Mouse (Mus musculus) heart, adult 2 months (tissue): ENCODE results near the gene Cntn3. TPM values are rescaled to one million over a fixed set of nuclear protein-coding genes. Genes with fewer than 3 reads are reported as not detected.

Experiments used
- DNase-seq, 2 experiments: peaks; one replicate each; pipeline ENCODE4 v3.0.0; 2021
- H3K27ac ChIP-seq: fragments of 200-600 bp; 2 replicates; pipeline ENCODE4 v1.8.1; 2022
- H3K27me3 ChIP-seq: fragments of 200-500 bp; 2 replicates; pipeline ENCODE4 v1.6.1; 2012; ENCODE audit warnings: mild to moderate bottlenecking, low read length, inconsistent platforms, mixed read lengths; ENCODE audit not compliant: control insufficient read depth, insufficient read depth
- H3K36me3 ChIP-seq: fragments of 200-500 bp; 2 replicates; pipeline ENCODE4 v1.6.1; 2012; ENCODE audit warnings: low read length, inconsistent platforms; ENCODE audit not compliant: control insufficient read depth, insufficient read depth
- H3K4me1 ChIP-seq: fragments of 200-500 bp; 2 replicates; pipeline ENCODE4 v1.6.1; 2011; ENCODE audit warnings: low read length; ENCODE audit not compliant: control insufficient read depth, insufficient read depth
- H3K4me3 ChIP-seq: fragments of 200-600 bp; 2 replicates; pipeline ENCODE4 v1.8.1; 2022
- H3K79me2 ChIP-seq: fragments of 200-500 bp; replicated peaks from 2 replicates; pipeline ENCODE4 v1.6.1; 2012; ENCODE audit warnings: mild to moderate bottlenecking, inconsistent platforms, low read length, moderate library complexity, mixed read lengths; ENCODE audit not compliant: control insufficient read depth, insufficient read depth
- H3K9ac ChIP-seq: fragments of 200-500 bp; 2 replicates; pipeline ENCODE4 v1.6.1; 2012; ENCODE audit warnings: low read depth, mild to moderate bottlenecking, control low read depth, inconsistent platforms, low read length, mixed read lengths
- CTCF ChIP-seq: fragments of 200-600 bp; IDR thresholded peaks from 2 replicates; pipeline ENCODE4 v1.8.1; 2022; ENCODE audit warnings: antibody characterized with exemption, mild to moderate bottlenecking, moderate library complexity
- EP300 ChIP-seq: fragments of 200-500 bp; IDR thresholded peaks from 2 replicates; pipeline ENCODE4 v1.6.1; 2011; ENCODE audit warnings: low read depth, low read length, control low read depth; ENCODE audit not compliant: insufficient read depth
- POLR2A ChIP-seq: fragments of 200-500 bp; IDR thresholded peaks from 2 replicates; pipeline ENCODE4 v1.6.1; 2011; ENCODE audit warnings: mild to moderate bottlenecking, low read depth, low read length, control low read depth; ENCODE audit not compliant: insufficient read depth
- WGBS: fragments of 180-500 bp; shearing (Covaris S2); methylation state at CpG from one replicate; pipeline ENCODE4 v1.1.7; 2018; 5-methylcytosine and 5-hydroxymethylcytosine counted together
- intact Hi-C: fragments of 180-260 bp; cut with DNase I; formaldehyde crosslinking; loops from one replicate; pipeline ENCODE4 v1.15.1; 2025
- polyA plus RNA-seq: library from polyadenylated mRNA; depleted of rRNA; stranded (reverse); fragments of >200 nt; gene quantifications from 2 replicates; pipeline ENCODE4 v1.2.3, GENCODE M21; 2012
- total RNA-seq, 2 experiments: library from RNA; stranded (reverse); gene quantifications; 2 replicates each; pipeline ENCODE4 v1.2.3; 2021

Cntn3 gene
- total and polyA plus RNA-seq, 3 experiments: 0.04 TPM; not detected in 2

GRCm38 (mm10) chr6:102326711-102327110 lies 246.2 kb downstream of the Cntn3 start:
- no peak for TF ChIP-seq EP300
- TF ChIP-seq CTCF: no peak
- no peak for TF ChIP-seq POLR2A
- H3K36me3 ChIP-seq: no peaks in the 10 kb centered on the region
- H3K79me2 ChIP-seq: no peaks in the 10 kb centered on the region
- no peak overlapping the region for H3K9ac ChIP-seq
- no peak overlapping the region for H3K27ac ChIP-seq
- 42% methylated on average over 2 of the region's 2 CpGs for WGBS
- no peak overlapping the region for H3K4me3 ChIP-seq
- no peaks in the 10 kb centered on the region for H3K27me3 ChIP-seq
- DNase-seq: no peak
- no peaks in the 10 kb centered on the region for H3K4me1 ChIP-seq
- intact Hi-C loops: no loop called here

GRCm38 (mm10) chr6:102322614-102323284 lies 250.2 kb downstream of the Cntn3 start:
- Histone ChIP-seq H3K36me3 (no peaks in the 10 kb centered on the region), H3K9ac (no peak overlapping the region), H3K4me1 (no peaks in the 10 kb centered on the region), H3K4me3 (no peak overlapping the region), H3K79me2 (no peaks in the 10 kb centered on the region), H3K27me3 (no peaks in the 10 kb centered on the region), H3K27ac (no peak overlapping the region)
- intact Hi-C loops: no loop called here
- no peak for DNase-seq
- no peak for TF ChIP-seq POLR2A
- no peak for TF ChIP-seq CTCF
- no peak for TF ChIP-seq EP300
- 69% methylated on average over 4 of the region's 4 CpGs for WGBS

GRCm38 (mm10) chr6:102319755-102320154 lies 253.1 kb downstream of the Cntn3 start:
- Histone ChIP-seq H3K27ac (no peak overlapping the region), H3K79me2 (no peaks in the 10 kb centered on the region), H3K9ac (no peak overlapping the region), H3K27me3 (no peaks in the 10 kb centered on the region), H3K4me3 (no peak overlapping the region), H3K36me3 (no peaks in the 10 kb centered on the region), H3K4me1 (no peaks in the 10 kb centered on the region)
- intact Hi-C loops: no loop called here
- TF ChIP-seq EP300 (no peak), POLR2A (no peak), CTCF (no peak)
- no peak for DNase-seq
- 87% methylated on average over 3 of the region's 3 CpGs for WGBS

GRCm38 (mm10) chr6:102282889-102283288 lies 290.0 kb downstream of the Cntn3 start:
- Histone ChIP-seq H3K79me2 (no peaks in the 10 kb centered on the region), H3K27ac (no peak overlapping the region), H3K9ac (no peak overlapping the region), H3K27me3 (no peaks in the 10 kb centered on the region), H3K4me1 (no peaks in the 10 kb centered on the region), H3K4me3 (no peak overlapping the region), H3K36me3 (no peaks in the 10 kb centered on the region)
- TF ChIP-seq CTCF: no peak
- no peak for TF ChIP-seq EP300
- no peak for TF ChIP-seq POLR2A
- 62% methylated on average over 2 of the region's 2 CpGs for WGBS
- intact Hi-C loops: no loop called here
- no peak for DNase-seq

- Histone ChIP-seq H3K4me3 (no peak overlapping the region), H3K79me2 (no peaks in the 10 kb centered on the region), H3K4me1 (no peaks in the 10 kb centered on the region), H3K27me3 (no peaks in the 10 kb centered on the region), H3K36me3 (no peaks in the 10 kb centered on the region), H3K27ac (no peak overlapping the region), H3K9ac (no peak overlapping the region)
- no peak for TF ChIP-seq POLR2A
- WGBS: 75% methylated on average over 1 of the region's 1 CpGs
- DNase-seq: no peak
- intact Hi-C loops: no loop called here
Measured at GRCm38 (mm10) chr6:102231015-102231414, 341.9 kb downstream of the Cntn3 start.

GRCm38 (mm10) chr6:102186316-102186715 lies 386.6 kb downstream of the Cntn3 start:
- 57% methylated on average over 1 of the region's 1 CpGs for WGBS
- H3K9ac ChIP-seq: no peak overlapping the region
- TF ChIP-seq EP300: no peak
- no peak for TF ChIP-seq CTCF
- TF ChIP-seq POLR2A: no peak

More at GRCm38 (mm10) chr6:102186316-102186715, 386.6 kb downstream of the Cntn3 start:
- H3K36me3 ChIP-seq: no peaks in the 10 kb centered on the region
- H3K27me3 ChIP-seq: no peaks in the 10 kb centered on the region
- no peaks in the 10 kb centered on the region for H3K79me2 ChIP-seq
- DNase-seq: no peak
- no peak overlapping the region for H3K27ac ChIP-seq
- H3K4me3 ChIP-seq: no peak overlapping the region
- no peaks in the 10 kb centered on the region for H3K4me1 ChIP-seq
- intact Hi-C loops: no loop called here
